Mouse (Mus musculus): ENCODE measurements around the gene Slc17a3.

The Slc17a3 gene

DNA sequence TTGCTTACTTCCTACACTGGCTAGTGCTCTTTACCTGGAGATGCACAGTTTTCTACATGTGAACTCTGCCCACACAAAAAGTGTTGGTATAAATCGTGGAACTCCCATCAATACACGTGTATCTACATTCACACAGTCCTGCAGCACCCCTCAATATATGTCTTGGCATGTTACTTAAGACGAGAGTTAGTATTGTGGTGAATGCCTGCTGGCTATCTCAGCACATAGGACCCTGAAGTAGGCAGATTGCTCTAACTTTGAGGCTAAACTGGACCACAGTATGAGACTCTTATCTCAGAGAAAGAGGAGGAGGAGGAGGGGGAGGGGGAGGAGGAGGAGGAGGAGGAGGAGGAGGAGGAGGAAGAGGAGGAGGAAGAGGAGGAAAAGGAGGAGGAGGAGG is 39.9 kb downstream of the Slc17a3 start:
- no peak for DNase-seq

DNA sequence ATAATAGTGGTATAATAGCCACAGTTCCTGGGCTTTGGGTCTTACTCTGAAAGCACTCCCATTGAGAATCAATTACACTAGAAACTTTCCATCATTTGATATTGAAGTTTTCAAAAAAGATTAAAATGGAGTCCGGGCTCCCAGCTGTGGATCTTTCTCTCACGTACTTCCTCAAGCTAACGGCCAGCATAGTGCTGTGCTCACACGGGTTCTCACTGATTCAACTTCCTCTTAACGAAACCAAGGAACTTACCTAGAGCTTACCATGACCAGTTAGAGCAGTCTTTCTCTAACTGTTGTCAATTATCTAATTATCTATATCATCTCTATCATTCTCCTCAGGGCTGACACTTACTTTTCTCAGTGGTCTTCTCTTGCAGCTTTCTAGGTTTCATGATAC is 40.4 kb downstream of the Slc17a3 start:
- no peak for DNase-seq

DNA sequence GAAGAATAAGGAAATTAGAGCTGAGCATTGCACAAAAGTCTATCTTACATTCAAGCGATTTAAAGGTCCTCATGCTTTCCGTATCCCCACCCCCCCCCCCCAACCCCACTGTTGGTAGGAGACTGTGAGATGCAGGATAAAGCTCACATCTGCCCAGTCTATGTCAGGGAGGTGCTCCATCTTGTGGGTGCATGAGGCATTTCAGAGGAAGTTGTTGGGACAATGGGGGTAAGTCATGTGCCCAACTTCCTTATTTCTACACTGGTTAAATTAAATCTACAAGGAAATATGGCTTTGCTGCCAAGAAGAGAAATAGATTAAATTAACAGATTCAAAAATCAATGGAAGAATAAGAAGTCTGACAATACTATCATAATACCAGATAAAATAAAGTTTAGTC is 46.3 kb downstream of the Slc17a3 start:
- DNase-seq: peak; percentile 26

DNA sequence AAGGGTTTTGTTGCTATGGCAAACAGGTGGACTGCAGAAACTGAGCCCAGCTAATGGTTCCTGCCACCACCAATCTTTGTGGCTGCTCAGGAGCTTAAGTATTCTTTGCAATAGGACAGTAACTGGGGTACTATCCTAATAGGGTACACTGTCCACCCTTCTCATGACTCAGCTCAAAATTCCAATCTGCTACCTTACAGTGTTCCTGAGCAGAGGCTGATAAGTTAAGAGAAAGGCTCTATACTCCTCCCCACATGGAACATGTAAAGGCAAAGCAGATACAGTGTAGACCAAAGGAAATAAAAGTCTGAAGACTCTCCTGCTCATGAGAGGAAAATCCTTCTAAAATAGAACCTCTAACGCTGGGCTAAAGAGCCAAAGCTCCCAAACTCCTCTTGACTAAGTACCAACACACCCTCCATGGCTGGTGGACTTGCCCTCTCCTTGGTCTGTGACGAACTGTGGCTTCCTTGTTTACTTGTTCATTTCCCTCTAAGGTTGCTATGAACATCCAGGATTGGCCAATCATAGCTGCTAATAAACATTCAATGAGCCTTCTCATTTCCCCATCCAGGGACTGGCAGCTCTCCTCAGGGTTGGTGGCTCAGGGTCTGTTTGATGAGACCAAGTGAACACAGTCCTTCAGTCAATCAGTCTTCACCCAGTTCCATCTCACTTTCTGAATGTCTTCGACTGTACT is 47.9 kb downstream of the Slc17a3 start:
- DNase-seq: peak; percentile 15

DNA sequence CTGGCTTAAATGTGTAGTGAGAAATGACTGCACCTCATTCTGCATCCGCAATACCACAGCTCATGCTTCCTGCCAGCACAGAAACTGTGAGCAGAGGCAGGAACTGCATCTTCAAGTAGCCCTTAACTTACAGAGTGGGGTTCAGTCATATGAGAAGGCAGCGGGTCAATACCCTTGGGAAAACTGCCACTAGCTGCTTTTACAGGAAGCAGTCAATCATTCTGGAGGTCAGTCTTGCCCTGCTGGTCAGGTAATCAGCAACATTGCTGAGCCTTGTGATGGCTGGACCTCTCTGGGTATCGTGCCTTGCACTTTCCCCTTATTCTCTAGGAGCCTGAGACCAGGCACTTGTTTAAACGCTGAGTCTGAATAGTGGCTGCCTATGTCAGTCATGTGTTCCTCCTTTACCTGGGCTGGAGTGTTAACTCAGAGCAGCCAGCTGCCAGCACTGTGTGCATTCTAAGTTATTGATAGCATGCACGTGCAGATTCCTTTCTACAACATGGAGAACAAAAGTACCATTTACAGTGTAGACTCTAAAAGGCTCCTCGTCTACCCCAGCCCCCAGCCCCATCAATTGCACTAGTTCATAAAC is 49.9 kb downstream of the Slc17a3 start:
- DNase-seq: no peak

DNA sequence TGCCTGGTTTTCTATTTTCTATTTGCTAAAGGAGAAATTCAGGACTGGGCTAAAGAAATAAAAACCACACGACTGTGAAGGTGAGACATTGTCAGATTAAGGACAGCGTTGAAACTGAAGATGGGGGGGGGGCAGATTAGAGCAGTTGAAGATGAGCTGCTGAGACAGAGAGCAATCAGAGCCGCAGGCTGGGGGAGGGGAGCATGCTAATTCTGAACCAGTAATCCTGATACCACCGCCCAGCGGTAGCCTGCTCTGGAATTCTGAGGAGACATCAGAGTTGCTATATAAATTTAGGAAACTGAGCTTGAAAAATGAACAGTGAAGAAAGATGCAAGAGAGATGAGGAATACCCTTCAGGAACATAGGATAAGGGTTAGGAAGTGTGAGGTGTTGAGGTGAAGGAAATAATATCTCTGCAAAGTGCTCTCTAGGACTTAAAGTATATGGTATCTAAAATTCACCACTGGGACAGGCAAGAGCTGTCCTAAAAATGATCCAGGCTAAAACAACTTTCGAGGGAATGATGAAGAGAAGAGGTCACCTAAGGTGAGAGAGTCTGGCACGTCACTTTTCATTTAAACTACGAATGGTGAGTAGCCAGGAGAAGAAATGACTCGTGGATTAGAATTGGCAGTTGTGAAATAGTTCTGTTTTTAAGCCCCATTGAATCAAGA is 53.5 kb downstream of the Slc17a3 start:
- no peak for DNase-seq

DNA sequence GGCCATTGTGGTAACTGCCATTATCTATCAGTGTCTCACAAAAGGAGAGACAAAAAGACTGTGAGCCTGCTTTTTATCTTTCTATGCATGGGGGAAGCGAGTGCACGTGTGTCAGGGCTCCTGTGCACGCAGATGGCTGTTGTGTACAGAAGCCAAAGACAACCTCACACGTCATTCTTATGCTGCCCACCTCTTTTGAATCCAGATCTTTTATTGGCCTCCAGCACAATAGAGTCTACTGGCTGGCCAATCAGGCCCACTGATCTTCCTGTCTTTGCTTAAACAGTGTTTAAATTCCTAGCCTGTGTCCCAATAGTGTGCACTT is 54.0 kb downstream of the Slc17a3 start:
- DNase-seq: no peak

DNA sequence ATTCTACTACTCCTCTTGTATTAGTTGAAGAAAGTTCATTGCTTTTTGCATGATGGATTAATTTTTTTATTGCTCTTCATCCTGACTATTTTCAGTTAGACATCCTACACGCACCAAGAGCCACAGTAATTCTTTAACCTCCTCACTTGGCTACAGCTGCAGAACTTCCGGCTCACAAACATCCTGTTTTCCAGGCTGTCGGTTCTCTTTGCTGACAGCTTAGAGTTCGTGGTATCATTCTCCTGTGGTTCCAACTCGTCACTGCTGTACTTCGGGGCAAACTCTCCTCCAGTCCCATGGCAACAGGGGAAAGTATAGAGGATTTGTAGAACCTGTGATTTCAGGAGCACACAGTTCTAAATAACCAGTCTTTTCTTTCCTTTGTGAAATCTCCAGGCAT is 59.0 kb downstream of the Slc17a3 start:
- DNase-seq: peak; percentile 16

DNA sequence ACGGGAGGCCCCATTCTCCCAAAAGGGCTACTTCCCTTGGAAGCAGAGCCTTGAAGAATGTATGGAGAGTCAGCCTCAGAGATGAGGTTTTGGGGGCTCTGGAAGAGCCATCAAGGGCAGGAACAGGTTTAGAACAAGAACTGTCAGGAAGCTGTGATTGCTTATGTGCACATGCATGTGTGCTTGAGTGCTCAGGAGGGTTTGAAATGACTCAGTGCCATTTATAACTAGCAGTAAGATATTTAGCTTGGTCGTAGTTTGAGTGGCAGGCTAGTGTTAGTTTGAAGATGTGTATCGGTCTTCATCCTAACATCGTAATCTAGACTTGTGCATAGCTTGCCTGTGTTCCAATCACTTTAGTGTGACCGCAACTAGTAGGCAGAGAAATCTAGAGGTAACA is 67.7 kb downstream of the Slc17a3 start:
- DNase-seq: no peak

DNA sequence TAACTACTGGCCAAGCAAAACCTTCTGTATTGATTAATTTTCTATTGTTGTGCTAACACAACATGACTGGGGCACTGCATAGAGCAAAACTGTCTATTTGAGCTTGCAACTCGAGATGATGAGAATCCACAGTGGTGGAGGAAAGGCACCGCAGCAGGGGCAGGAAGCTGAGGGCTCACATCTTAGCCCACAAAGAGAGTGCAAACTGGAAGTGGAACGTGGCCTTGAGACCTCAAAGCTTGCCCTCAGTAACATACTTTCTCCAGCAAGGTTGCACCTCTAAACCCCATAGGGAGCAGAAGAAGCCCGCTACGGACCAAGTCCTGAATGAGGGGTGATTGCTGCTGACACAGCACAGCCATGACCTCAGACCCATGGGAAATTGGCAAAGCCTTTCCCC is 70.9 kb downstream of the Slc17a3 start:
- no peak for DNase-seq
